Mouse (Mus musculus) right cerebral cortex, adult 18-20 months (tissue): ENCODE measurements around the gene Crip2.

Experiments
- DNase-seq: peaks from one replicate; pipeline ENCODE4 v3.0.0; 2022; ENCODE audit warnings: mixed read lengths

Crip2 gene

DNA sequence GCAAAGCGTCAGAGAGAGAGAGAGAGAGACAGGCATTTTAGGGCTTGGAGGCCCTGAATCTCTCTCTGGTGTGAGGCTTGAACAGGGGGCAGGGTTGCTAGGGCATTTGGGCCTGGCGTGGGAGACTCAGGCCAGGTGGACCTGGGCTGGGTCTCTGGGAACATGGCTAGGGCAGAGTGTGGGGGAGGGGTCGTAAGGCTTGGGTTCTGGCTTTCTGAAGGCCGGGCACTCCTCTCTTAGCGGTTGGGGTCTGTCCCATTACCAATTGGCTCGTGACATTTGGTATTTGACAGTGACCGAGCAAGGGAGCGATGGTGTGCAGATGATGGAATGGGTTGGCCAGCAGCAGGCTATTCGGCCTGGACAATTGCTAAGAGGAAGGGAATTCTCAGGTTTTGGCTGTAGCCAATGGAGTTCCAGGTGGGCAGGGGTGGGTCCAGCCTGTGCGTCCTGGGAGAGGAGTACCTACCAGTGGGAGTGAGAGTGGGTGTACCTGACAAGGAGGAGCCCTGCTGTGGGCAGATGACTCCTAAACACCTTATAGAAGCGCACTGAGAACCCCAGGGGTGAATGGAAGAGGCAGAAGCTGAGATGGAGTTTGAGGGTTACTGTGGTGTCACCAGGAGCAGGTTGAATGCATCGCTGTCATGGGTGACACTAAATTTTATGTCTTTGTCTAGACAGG, 46.4 kb downstream of the Crip2 start:
- no peak for DNase-seq

DNA sequence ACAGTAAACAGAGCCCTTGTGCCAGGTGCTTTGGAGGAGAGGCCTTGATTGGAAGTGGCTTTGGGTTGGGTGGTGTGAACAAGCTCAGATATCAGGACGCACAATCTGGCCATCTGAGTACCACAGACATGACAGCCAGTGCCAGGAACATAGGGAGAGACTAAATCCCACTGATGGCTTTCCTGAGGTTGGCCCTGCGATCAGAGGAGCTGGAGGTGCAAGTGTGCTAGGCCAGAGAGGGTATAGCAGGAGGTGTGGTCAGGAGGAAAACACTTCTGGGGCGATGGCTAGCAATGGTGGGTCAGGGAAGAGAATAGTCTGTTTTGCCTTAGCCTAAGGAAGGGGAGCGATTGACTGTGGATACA, 47.0 kb downstream of the Crip2 start:
- DNase-seq, result no peak

DNA sequence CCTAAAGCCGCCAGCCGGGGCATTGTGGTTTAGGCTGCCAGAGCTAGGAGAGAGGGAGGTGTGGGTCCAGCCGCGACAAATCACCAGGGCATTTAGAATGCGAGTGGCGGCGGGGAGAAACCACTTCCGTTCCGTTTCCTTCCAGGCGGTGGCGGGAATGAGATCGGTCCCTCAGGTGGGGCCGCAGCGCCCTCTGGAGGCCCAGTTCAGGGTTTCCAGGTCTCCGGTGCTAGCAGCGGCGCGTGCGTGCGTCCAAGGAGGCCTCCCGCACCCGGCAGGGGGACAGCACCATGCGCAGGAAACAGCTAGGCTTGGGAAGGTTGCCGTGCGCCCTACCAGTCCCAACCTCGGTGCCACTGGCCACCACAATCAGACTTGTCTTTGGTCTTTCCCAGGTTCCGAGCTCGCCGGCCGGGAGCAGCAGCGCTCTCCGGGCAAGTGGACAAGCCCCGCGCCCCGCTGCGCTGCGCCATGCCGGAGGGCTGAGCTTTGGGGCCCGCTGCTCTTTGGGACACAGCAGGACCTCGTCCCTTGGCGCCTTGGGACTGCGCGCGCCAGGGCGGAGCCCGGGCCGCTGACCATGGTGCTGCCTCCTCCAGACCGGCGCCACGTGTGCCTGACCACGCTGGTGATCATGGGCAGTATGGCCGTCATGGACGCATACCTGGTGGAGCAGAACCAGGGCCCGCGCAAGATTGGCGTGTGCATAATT, 47.7 kb downstream of the Crip2 start:
- DNase-seq, result peak; percentile 94

DNA sequence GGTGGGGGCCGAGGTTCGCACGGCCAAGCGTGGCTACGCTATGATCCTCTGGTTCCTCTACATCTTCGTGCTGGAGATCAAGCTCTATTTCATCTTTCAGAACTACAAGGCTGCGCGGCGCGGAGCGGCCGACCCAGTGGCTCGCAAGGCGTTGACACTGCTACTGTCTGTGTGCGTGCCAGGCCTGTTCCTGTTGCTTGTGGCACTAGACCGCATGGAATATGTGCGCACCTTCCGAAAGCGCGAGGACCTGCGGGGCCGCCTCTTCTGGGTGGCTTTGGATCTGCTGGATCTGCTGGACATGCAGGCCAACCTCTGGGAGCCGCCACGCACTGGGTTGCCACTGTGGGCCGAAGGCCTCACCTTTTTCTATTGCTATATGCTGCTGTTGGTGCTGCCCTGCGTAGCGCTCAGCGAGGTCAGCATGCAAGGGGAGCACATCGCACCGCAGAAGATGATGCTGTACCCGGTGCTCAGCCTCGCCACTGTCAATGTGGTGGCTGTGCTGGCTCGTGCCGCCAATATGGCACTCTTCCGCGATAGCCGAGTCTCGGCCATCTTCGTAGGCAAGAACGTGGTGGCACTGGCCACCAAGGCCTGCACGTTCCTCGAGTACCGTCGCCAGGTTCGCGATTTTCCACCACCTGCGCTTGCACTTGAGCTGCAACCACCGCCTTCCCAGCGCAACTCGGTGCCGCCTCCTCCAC, 48.5 kb downstream of the Crip2 start:
- DNase-seq, result no peak

DNA sequence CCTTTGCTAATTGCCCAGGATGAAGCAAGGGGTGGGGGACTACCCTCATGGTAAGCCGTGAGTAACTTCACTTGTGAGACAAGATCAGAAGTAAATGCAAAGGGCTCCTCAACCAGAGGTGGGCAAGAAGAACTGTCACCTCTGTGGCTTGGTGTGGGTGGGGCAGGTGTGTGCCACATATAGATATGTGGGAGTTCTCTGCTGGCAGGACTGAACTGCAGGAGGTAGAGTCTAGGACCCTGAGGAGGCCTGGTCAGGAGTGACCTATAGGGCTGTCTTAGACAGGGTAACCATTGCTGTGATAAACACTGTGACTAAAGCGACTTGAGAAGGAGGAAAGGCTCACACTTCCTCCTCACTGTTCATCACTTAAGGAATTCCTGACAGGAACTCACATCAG, 53.4 kb downstream of the Crip2 start:
- no peak for DNase-seq
